Mouse (Mus musculus) myocyte (in vitro differentiated cells): ENCODE results near the gene Sh3d19. TPM values are rescaled to one million over a fixed set of nuclear protein-coding genes. Genes with fewer than 3 reads are reported as not detected.
A peak's percentile ranks its signal among the peaks of the same experiment; 100 is the strongest.

Source experiments
- H3K27me3 ChIP-seq: one replicate; pipeline ENCODE4 v1.6.1; 2011; ENCODE audit not compliant: control insufficient read depth, insufficient read depth, insufficient read length
- H3K36me3 ChIP-seq: one replicate; pipeline ENCODE4 v1.6.1; 2011; ENCODE audit not compliant: control insufficient read depth, insufficient read depth
- H3K4me2 ChIP-seq: one replicate; pipeline ENCODE4 v1.6.1; 2011; ENCODE audit warnings: low read depth, control low read depth
- H3K4me3 ChIP-seq: one replicate; pipeline ENCODE4 v1.5.1; 2011; ENCODE audit warnings: mild to moderate bottlenecking, control low read depth, moderate library complexity
- H3K79me2 ChIP-seq: one replicate; pipeline ENCODE4 v1.6.1; 2011; ENCODE audit not compliant: control insufficient read depth, insufficient read depth
- H3ac ChIP-seq: one replicate; pipeline ENCODE4 v1.6.1; 2011; ENCODE audit not compliant: control insufficient read depth, insufficient read length
- CEBPB ChIP-seq: IDR thresholded peaks from 2 replicates; pipeline ENCODE4 v1.6.1; 2011; ENCODE audit warnings: mild to moderate bottlenecking, moderate library complexity; ENCODE audit not compliant: poor library complexity, insufficient read depth, severe bottlenecking
- E2F4 ChIP-seq: IDR thresholded peaks from one replicate; pipeline ENCODE4 v1.6.1; 2011; ENCODE audit warnings: mild to moderate bottlenecking, control low read depth, moderate library complexity; ENCODE audit not compliant: insufficient read depth
- MAX ChIP-seq: IDR thresholded peaks from one replicate; pipeline ENCODE4 v1.6.1; 2011; ENCODE audit warnings: low read depth, mild to moderate bottlenecking, control low read depth
- MYOD1 ChIP-seq, 3 experiments: IDR thresholded peaks; one replicate each; pipeline ENCODE4 v1.6.1; 2011; ENCODE audit warnings: control low read depth in 2 of 3, low read depth in 2 of 3, mild to moderate bottlenecking in 2 of 3, moderate library complexity in 1 of 3; ENCODE audit not compliant: insufficient read length in 2 of 3, control insufficient read depth in 1 of 3
- MYOG ChIP-seq, 3 experiments: IDR thresholded peaks; one replicate each; pipeline ENCODE4 v1.6.1; 2011; ENCODE audit warnings: control low read depth in 2 of 3, low read depth in 2 of 3, mild to moderate bottlenecking in 2 of 3; ENCODE audit not compliant: insufficient read length in 2 of 3, control insufficient read depth in 1 of 3, insufficient read depth in 1 of 3
- POLR2A ChIP-seq: IDR thresholded peaks from one replicate; pipeline ENCODE4 v1.6.1; 2011; ENCODE audit warnings: low read depth, mild to moderate bottlenecking, control low read depth, moderate library complexity; ENCODE audit not compliant: insufficient read length
- POLR2AphosphoS2 ChIP-seq: IDR thresholded peaks from one replicate; pipeline ENCODE4 v1.6.1; 2011; ENCODE audit warnings: low read depth, control low read depth; ENCODE audit not compliant: insufficient read length
- REST ChIP-seq: IDR thresholded peaks from one replicate; pipeline ENCODE4 v1.6.1; 2011; ENCODE audit warnings: mild to moderate bottlenecking, control low read depth, moderate library complexity; ENCODE audit not compliant: insufficient read depth, insufficient read length
- SRF ChIP-seq: IDR thresholded peaks from one replicate; pipeline ENCODE4 v1.6.1; 2011; ENCODE audit warnings: low read depth; ENCODE audit not compliant: control insufficient read depth, insufficient read length
- TCF12 ChIP-seq: IDR thresholded peaks from one replicate; pipeline ENCODE4 v1.6.1; 2011; ENCODE audit warnings: mild to moderate bottlenecking, control low read depth; ENCODE audit not compliant: poor library complexity, insufficient read depth, severe bottlenecking
- TCF3 ChIP-seq: IDR thresholded peaks from one replicate; pipeline ENCODE4 v1.6.1; 2011; ENCODE audit warnings: low read depth, control low read depth; ENCODE audit not compliant: insufficient read length
- USF1 ChIP-seq: IDR thresholded peaks from one replicate; pipeline ENCODE4 v1.6.1; 2011; ENCODE audit warnings: low read depth, mild to moderate bottlenecking, control low read depth, moderate library complexity
- polyA plus RNA-seq: library from polyadenylated mRNA; unstranded; fragments of >200 nt; fragmentation: generic; extraction: Trizol; gene quantifications from one replicate; pipeline ENCODE4 v1.2.1, GENCODE M21; 2012; ENCODE audit warnings: missing spikeins

Gene Sh3d19
- polyA plus RNA-seq, 1 experiment = 7.0 TPM

GRCm38 (mm10) chr3:86149063-86149462 is 178.2 kb downstream of the Sh3d19 start:
- Histone ChIP-seq H3ac (no peak overlapping the region), H3K79me2 (no peaks in the 10 kb centered on the region), H3K36me3 (no peaks in the 10 kb centered on the region), H3K4me2 (no peak overlapping the region), H3K27me3 (no peaks in the 10 kb centered on the region), H3K4me3 (no peak overlapping the region)
- TF ChIP-seq MAX (no peak), TCF3 (no peak), E2F4 (no peak), CEBPB (no peak), SRF (no peak), POLR2AphosphoS2 (no peak), MYOD1 (IDR thresholded peaks at IDR 0.05; ENCODE audit: control insufficient read depth in 1 of 3, insufficient read length in 2 of 3, low read depth in 2 of 3) (no peak), USF1 (no peak), REST (no peak), TCF12 (no peak), POLR2A (no peak), MYOG (IDR thresholded peaks at IDR 0.05; ENCODE audit: control insufficient read depth in 1 of 3, insufficient read depth in 1 of 3, insufficient read length in 2 of 3, low read depth in 2 of 3) (no peak)

- no peaks in the 10 kb centered on the region for H3K79me2 ChIP-seq
- no peak overlapping the region for H3K4me3 ChIP-seq
- TF ChIP-seq MYOG (IDR thresholded peaks at IDR 0.05; ENCODE audit: control insufficient read depth in 1 of 3, insufficient read depth in 1 of 3, insufficient read length in 2 of 3, low read depth in 2 of 3) = no peak
- no peak overlapping the region for H3ac ChIP-seq
- H3K36me3 ChIP-seq = no peaks in the 10 kb centered on the region
- H3K27me3 ChIP-seq = no peaks in the 10 kb centered on the region
- H3K4me2 ChIP-seq = no peak overlapping the region
Observed at GRCm38 (mm10) chr3:86149521-86149920, 178.6 kb downstream of the Sh3d19 start.

- H3ac ChIP-seq = no peak overlapping the region
Observed at GRCm38 (mm10) chr3:86168841-86169425, 198.0 kb downstream of the Sh3d19 start.

GRCm38 (mm10) chr3:86179714-86180113 is 208.8 kb downstream of the Sh3d19 start:
- no peaks in the 10 kb centered on the region for H3K27me3 ChIP-seq
- H3K4me2 ChIP-seq = no peak overlapping the region
- TF ChIP-seq MYOD1 (IDR thresholded peaks at IDR 0.05; ENCODE audit: control insufficient read depth in 1 of 3, insufficient read length in 2 of 3, low read depth in 2 of 3) (no peak), MYOG (IDR thresholded peaks at IDR 0.05; ENCODE audit: control insufficient read depth in 1 of 3, insufficient read depth in 1 of 3, insufficient read length in 2 of 3, low read depth in 2 of 3) (no peak), TCF12 (no peak), CEBPB (no peak), MAX (no peak), POLR2AphosphoS2 (no peak), POLR2A (no peak), USF1 (no peak), SRF (no peak), E2F4 (no peak), REST (no peak), TCF3 (no peak)
- H3K36me3 ChIP-seq = no peaks in the 10 kb centered on the region
- H3K4me3 ChIP-seq = no peak overlapping the region
- no peaks in the 10 kb centered on the region for H3K79me2 ChIP-seq
- no peak overlapping the region for H3ac ChIP-seq

More at GRCm38 (mm10) chr3:86168841-86169425, 198.0 kb downstream of the Sh3d19 start:
- TF ChIP-seq MYOG (IDR thresholded peaks at IDR 0.05; ENCODE audit: control insufficient read depth in 1 of 3, insufficient read depth in 1 of 3, insufficient read length in 2 of 3, low read depth in 2 of 3) (no peak), TCF3 (no peak), TCF12 (no peak)
- Histone ChIP-seq H3K36me3 (no peaks in the 10 kb centered on the region), H3K4me3 (no peak overlapping the region), H3K4me2 (peak overlapping the region; percentile 14), H3K27me3 (no peaks in the 10 kb centered on the region), H3K79me2 (no peaks in the 10 kb centered on the region)

Other genes starting within 250 kb of the Sh3d19 start
- gene Fam160a1, start 153.8 kb upstream of the Sh3d19 start, polyA plus RNA-seq = 13.2 TPM
- gene Glt28d2, start 83.6 kb upstream of the Sh3d19 start, polyA plus RNA-seq = 1.4 TPM
- gene Gm37240, start 83.6 kb upstream of the Sh3d19 start, polyA plus RNA-seq = 8.7 TPM
- not detected for gene Prss48, start 31.4 kb downstream of the Sh3d19 start, polyA plus RNA-seq
- 428 TPM for gene Rps3a1, start 171.6 kb downstream of the Sh3d19 start, polyA plus RNA-seq